ENCODE assay signal across 8 mouse cellular contexts in the genomic region with DNA sequence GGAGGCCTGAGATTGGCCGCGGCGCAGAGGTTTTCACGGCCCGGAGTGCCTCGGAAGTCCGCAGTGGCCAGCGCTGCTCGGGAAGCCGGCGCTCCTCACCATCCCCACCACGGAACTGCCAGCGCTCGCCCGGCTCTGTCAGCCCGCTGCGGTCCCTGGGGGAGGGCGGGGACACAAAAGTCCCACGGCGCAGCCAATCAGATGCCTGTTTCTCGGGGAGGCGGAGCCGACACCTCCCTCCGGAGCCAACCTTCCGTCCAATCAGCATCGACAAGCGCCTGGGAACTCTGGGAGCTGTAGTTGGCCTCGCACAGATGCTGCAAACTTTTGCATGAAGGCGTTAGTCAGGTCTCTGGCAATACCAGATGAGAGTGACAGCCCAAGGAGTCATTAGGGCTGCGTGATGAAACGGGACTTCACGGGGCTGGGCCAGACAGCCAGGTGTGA. TPM values are rescaled to one million over a fixed set of nuclear protein-coding genes. Genes with fewer than 3 reads are reported as not detected.
A peak's percentile ranks its signal among the peaks of the same experiment; 100 is the strongest.
DNase-seq lines count a peak whose midpoint lies in the region; ATAC-seq lines count a peak whose summit lies in the region.

Gene Sesn2, minus strand, starts transcription at position 150 of the 447 bp plus-strand sequence.

- no peaks in the 10 kb centered on the region for H3K9me3 ChIP-seq in heart, embryonic 13.5 days
- no peaks in the 10 kb centered on the region for H3K9me3 ChIP-seq in liver, embryonic 12.5 days (replicated peaks)
- no peaks in the 10 kb centered on the region for H3K9me3 ChIP-seq in stomach, embryonic 15.5 days

- peak within 1 kb of the TSS; percentile 93 for H3K4me2 ChIP-seq in heart, embryonic 13.5 days
- H3K4me2 ChIP-seq in liver, embryonic 12.5 days: peak within 1 kb of the TSS; percentile 95
- peak within 1 kb of the TSS; percentile 84 for H3K4me2 ChIP-seq in stomach, embryonic 15.5 days

- peak within 1 kb of the TSS; percentile 90 for H3K9ac ChIP-seq in heart, embryonic 13.5 days
- peak within 1 kb of the TSS; percentile 92 for H3K9ac ChIP-seq in liver, embryonic 12.5 days
- H3K9ac ChIP-seq in stomach, embryonic 15.5 days: peak within 1 kb of the TSS; percentile 78

- H3K36me3 ChIP-seq in heart, embryonic 13.5 days: no peaks in the 10 kb centered on the region
- no peaks in the 10 kb centered on the region for H3K36me3 ChIP-seq in liver, embryonic 12.5 days
- H3K36me3 ChIP-seq in stomach, embryonic 15.5 days: no peaks in the 10 kb centered on the region

- H3K27me3 ChIP-seq in heart, embryonic 13.5 days (replicated peaks): no peaks in the 10 kb centered on the region
- no peaks in the 10 kb centered on the region for H3K27me3 ChIP-seq in liver, embryonic 12.5 days (replicated peaks)
- H3K27me3 ChIP-seq in stomach, embryonic 15.5 days (replicated peaks): no peaks in the 10 kb centered on the region

- WGBS in heart, embryonic 13.5 days: 0% methylated on average over 32 of the region's 32 CpGs
- WGBS in liver, embryonic 12.5 days (ENCODE audit: insufficient replicate concordance): under 1% methylated on average over 32 of the region's 32 CpGs
- WGBS in stomach, embryonic 15.5 days: 0% methylated on average over 32 of the region's 32 CpGs

- peak; percentile 98 for DNase-seq in CD4-positive, CD25-positive, alpha-beta regulatory T cell, adult 2 months (ENCODE audit: low read depth, low spot score)
- peak; percentile 92 for DNase-seq in fat pad, adult 2 months (ENCODE audit: extremely low read depth, low read depth, low spot score)
- peak; percentile 98 for DNase-seq in kidney, postnatal 10 days
- peak; percentile 95 to 97 for DNase-seq in natural killer cell, adult 2 months (ENCODE audit: low spot score in 2 of 2)

- H3K27ac ChIP-seq in brown adipose tissue, adult 24 weeks (replicated peaks; ENCODE audit: low read depth, low read length): peak within 1 kb of the TSS; percentile 63
- H3K27ac ChIP-seq in heart, embryonic 13.5 days (replicated peaks): peak within 1 kb of the TSS; percentile 81
- peak within 1 kb of the TSS; percentile 85 for H3K27ac ChIP-seq in liver, embryonic 12.5 days
- H3K27ac ChIP-seq in stomach, embryonic 15.5 days: peak within 1 kb of the TSS; percentile 91

- H3K4me3 ChIP-seq in brown adipose tissue, adult 24 weeks (ENCODE audit: insufficient read depth, low read depth, low read length): peak within 1 kb of the TSS; percentile 80
- peak within 1 kb of the TSS; percentile 81 for H3K4me3 ChIP-seq in heart, embryonic 13.5 days
- H3K4me3 ChIP-seq in liver, embryonic 12.5 days: peak within 1 kb of the TSS; percentile 88
- H3K4me3 ChIP-seq in stomach, embryonic 15.5 days (replicated peaks): peak within 1 kb of the TSS; percentile 85

- ATAC-seq in heart, embryonic 13.5 days (ENCODE audit: extremely low read depth, insufficient number of reproducible peaks, low FRiP score, low TSS enrichment): peak; percentile 92
- peak; percentile 90 for ATAC-seq in liver, embryonic 12.5 days
- peak; percentile 92 for ATAC-seq in stomach, embryonic 15.5 days (ENCODE audit: insufficient read depth, low FRiP score, low read depth)

- H3K4me1 ChIP-seq in brown adipose tissue, adult 24 weeks (ENCODE audit: control insufficient read depth, insufficient read depth, insufficient read length, low read length): no peaks in the 10 kb centered on the region; the same call in 1 of the 2 replicates
- H3K4me1 ChIP-seq in heart, embryonic 13.5 days: peaks cover 41% of the 10 kb centered on the region
- peaks cover 89% of the 10 kb centered on the region for H3K4me1 ChIP-seq in liver, embryonic 12.5 days
- peaks cover 13% of the 10 kb centered on the region; the same call in 1 of the 2 replicates for H3K4me1 ChIP-seq in stomach, embryonic 15.5 days

RNA-seq across cellular contexts. Expression of gene Sesn2, which starts in this region (rescaled TPM):
- 10.1 and 14.5 TPM in 2 replicates for polyA plus RNA-seq in brown adipose tissue, adult 24 weeks (2012; ENCODE audit: insufficient read depth, insufficient read length, missing spikeins)
- 7.3 and 8.4 TPM in 2 replicates for polyA plus RNA-seq in heart, embryonic 13.5 days (2015; fragmentation: Nextera tagmentation; extraction: Ambion mirVana)
- polyA plus RNA-seq in liver, embryonic 12.5 days (2016; fragmentation: Nextera tagmentation; extraction: Ambion mirVana): 9.3 and 10.6 TPM in 2 replicates
- 14.2 TPM in 2 replicates for polyA plus RNA-seq in stomach, embryonic 15.5 days (2015; fragmentation: Nextera tagmentation; extraction: Ambion mirVana)

Comparison
In these comparisons a context has a peak if more than half of its experiments do, and no peak if none do; other contexts are left out.
1. Peak in every context shown above with its lines: DNase-seq, ATAC-seq, H3K4me3 ChIP-seq and H3K27ac ChIP-seq.